Mouse (Mus musculus): ENCODE measurements around the gene Nphp1. TPM values are rescaled to one million over a fixed set of nuclear protein-coding genes. Genes with fewer than 3 reads are reported as not detected.

The Nphp1 gene
- polyA plus RNA-seq, 1 experiment from 2014 or later: 42.0 TPM

DNA sequence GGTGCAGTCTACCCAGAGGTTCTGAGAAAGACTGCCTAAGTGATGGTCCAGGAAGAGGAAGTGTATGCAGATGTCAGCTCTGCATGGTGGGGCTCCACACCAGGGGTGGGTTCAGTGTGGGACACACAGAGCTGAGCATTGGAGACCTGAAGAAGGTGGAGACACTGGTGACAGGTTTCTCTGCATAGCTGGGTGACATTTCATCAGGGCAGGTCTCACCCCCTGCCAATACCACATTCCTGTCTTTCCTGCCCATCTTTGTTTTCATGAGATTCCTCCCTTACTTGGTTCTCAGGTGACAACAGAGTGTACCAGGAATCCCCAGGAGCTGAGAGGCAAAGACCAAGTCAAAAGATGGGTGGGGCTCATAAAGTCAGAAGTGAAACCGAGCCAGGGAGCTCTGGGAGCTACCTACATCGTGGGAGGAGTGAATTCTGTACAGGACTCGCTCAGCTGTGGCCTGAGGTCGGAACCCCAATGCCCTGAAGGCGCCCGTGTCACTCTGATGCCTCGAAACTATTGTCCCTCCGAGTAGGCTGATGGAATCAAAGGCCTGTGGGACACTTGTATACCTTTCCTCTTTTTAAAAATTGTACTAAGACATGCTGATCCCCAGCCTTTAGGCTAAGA is 69.7 kb downstream of the Nphp1 start:
- no peak overlapping the region for H3K27ac ChIP-seq (replicated peaks)
- H3K36me3 ChIP-seq (replicated peaks): no peaks in the 10 kb centered on the region
- H3K27me3 ChIP-seq (replicated peaks; ENCODE audit: low read depth, poor library complexity, severe bottlenecking): no peaks in the 10 kb centered on the region
- H3K4me3 ChIP-seq: no peak overlapping the region
- 66% methylated on average over 8 of the region's 8 CpGs for WGBS
- no peaks in the 10 kb centered on the region for H3K9me3 ChIP-seq
- peaks cover 42% of the 10 kb centered on the region for H3K4me1 ChIP-seq
- no peak for DNase-seq (ENCODE audit: low spot score)

DNA sequence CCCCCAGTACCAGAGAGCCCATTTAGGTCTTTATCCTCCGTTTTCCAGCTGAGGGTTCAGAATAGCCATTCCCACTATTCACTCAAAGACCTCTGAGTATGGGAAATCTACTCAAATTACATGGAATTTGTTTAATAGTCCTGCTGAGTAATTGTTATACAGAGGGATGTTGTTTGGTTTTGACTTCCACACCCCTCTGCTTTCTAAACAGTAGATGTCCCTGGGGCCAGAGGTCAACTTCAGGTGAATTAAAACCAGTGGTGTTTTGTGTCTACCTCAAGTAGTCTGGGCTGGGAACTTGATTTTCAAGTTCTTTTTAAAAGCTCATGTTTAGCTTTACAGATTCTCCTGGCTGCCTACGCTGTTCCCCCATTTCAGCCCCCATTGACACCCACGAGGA is 74.0 kb downstream of the Nphp1 start:
- 45% methylated on average over 3 of the region's 3 CpGs for WGBS
- no peak for DNase-seq (ENCODE audit: low spot score)
- Histone ChIP-seq H3K9me3 (no peaks in the 10 kb centered on the region), H3K27me3 (replicated peaks; ENCODE audit: low read depth, poor library complexity, severe bottlenecking) (no peaks in the 10 kb centered on the region; the same call in 1 of the 2 replicates), H3K27ac (replicated peaks) (no peak overlapping the region), H3K36me3 (replicated peaks) (no peaks in the 10 kb centered on the region), H3K4me3 (no peak overlapping the region), H3K4me1 (peaks cover 28% of the 10 kb centered on the region)

DNA sequence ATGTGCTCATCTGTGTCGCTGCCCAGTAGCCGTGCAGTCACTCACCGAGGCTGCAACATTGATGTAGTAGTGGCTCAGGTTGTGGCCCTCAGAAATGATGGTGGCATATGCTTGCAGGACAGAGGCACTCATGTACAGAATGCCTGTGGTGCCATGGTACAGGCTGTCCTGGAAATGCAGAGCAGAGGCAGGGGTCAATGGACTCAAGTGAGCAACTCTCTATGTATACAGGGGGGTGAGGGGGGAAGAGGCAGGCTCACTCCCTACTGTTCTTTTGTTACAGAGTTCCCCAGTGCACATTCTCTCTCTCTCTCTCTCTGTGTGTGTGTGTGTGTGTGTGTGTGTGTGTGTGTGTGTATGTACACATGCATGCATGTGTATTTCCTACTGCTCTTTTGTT is 79.9 kb downstream of the Nphp1 start:
- Histone ChIP-seq H3K27ac (replicated peaks) (no peak overlapping the region), H3K4me1 (peaks cover 7% of the 10 kb centered on the region), H3K4me3 (no peak overlapping the region), H3K27me3 (replicated peaks; ENCODE audit: low read depth, poor library complexity, severe bottlenecking) (no peaks in the 10 kb centered on the region; the same call in 1 of the 2 replicates), H3K36me3 (replicated peaks) (no peaks in the 10 kb centered on the region), H3K9me3 (no peaks in the 10 kb centered on the region)
- no peak for DNase-seq (ENCODE audit: low spot score)
- 81% methylated on average over 3 of the region's 3 CpGs for WGBS

DNA sequence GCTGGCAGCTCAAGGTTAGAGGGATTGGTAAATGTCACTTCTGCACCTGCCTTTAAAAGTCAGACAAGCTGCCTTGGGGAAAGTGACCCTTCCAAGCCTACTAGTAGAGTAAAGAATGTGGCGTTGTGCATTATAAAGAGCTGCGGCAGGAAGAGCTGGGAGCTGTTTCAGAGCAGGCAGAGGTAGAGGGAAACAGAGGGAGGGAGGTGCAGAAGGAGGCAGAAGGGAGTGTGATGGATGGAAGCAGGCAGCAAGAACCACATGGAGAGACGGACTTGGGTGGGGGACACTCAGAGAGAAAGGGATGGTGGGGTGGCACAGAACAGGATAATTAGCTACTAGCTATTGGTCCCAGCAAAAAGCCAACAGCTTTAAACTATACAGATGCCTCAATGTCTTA is 80.6 kb downstream of the Nphp1 start:
- Histone ChIP-seq H3K9me3 (no peaks in the 10 kb centered on the region), H3K27ac (replicated peaks) (no peak overlapping the region), H3K27me3 (replicated peaks; ENCODE audit: low read depth, poor library complexity, severe bottlenecking) (no peaks in the 10 kb centered on the region; the same call in 1 of the 2 replicates), H3K4me3 (no peak overlapping the region), H3K36me3 (replicated peaks) (no peaks in the 10 kb centered on the region), H3K4me1 (peaks cover 1% of the 10 kb centered on the region; the same call in 1 of the 2 replicates)
- WGBS: 48% methylated on average over 3 of the region's 3 CpGs
- DNase-seq (ENCODE audit: low spot score): no peak

DNA sequence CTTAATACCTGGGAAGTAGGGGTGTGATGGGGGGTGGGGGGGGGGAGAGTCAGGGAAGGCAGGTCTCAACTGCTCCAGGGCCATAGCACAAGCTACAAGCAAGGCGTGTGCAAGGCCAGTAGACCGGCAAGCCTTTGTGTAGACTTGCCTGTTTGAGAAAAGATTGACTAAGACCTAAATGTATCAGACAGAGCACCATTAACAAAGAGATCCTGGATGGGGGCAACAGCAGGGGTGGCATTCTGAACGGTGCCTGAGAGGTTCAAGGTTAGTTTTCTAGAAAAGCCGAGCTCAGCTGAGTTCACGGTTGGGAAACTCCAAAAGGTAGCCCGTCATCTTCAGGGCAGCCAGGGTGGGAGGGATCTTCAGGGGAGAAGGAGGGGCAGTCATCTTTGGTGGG is 83.4 kb downstream of the Nphp1 start:
- no peaks in the 10 kb centered on the region for H3K4me1 ChIP-seq
- no peaks in the 10 kb centered on the region for H3K9me3 ChIP-seq
- no peak for DNase-seq (ENCODE audit: low spot score)
- WGBS: 86% methylated on average over 6 of the region's 6 CpGs
- H3K27ac ChIP-seq (replicated peaks): no peak overlapping the region
- H3K36me3 ChIP-seq (replicated peaks): no peaks in the 10 kb centered on the region
- no peak overlapping the region for H3K4me3 ChIP-seq
- H3K27me3 ChIP-seq (replicated peaks; ENCODE audit: low read depth, poor library complexity, severe bottlenecking): no peaks in the 10 kb centered on the region

Other genes with a start within 250 kb of the Nphp1 start
- gene Prom2, start 247.4 kb downstream of the Nphp1 start, polyA plus RNA-seq (2016; fragmentation: Nextera tagmentation; extraction: Ambion mirVana): 3.0 and 3.3 TPM in 2 replicates
- 7.8 TPM in 2 replicates for gene Zfp661, start 201.8 kb downstream of the Nphp1 start, polyA plus RNA-seq (2016; fragmentation: Nextera tagmentation; extraction: Ambion mirVana)
- gene Mrps5, start 201.7 kb downstream of the Nphp1 start, polyA plus RNA-seq (2016; fragmentation: Nextera tagmentation; extraction: Ambion mirVana): 171 and 177 TPM in 2 replicates
- 0.11 and 0.88 TPM in 2 replicates for gene Mal, start 132.2 kb downstream of the Nphp1 start, polyA plus RNA-seq (2016; fragmentation: Nextera tagmentation; extraction: Ambion mirVana)
- gene Mall, start 59.0 kb downstream of the Nphp1 start, polyA plus RNA-seq (2016; fragmentation: Nextera tagmentation; extraction: Ambion mirVana): 0.96 and 1.0 TPM in 2 replicates
- gene Mtln, start 3.6 kb upstream of the Nphp1 start, polyA plus RNA-seq (2016; fragmentation: Nextera tagmentation; extraction: Ambion mirVana): 20.7 and 22.2 TPM in 2 replicates
- 107 and 118 TPM in 2 replicates for gene Bub1, start 43.0 kb upstream of the Nphp1 start, polyA plus RNA-seq (2016; fragmentation: Nextera tagmentation; extraction: Ambion mirVana)
- gene Acoxl, start 50.0 kb upstream of the Nphp1 start, polyA plus RNA-seq (2016; fragmentation: Nextera tagmentation; extraction: Ambion mirVana): 0.45 and 0.61 TPM in 2 replicates

All from embryonic facial prominence, embryonic 10.5 days (tissue).